Mouse (Mus musculus) intestine, postnatal 0 days (tissue): ENCODE results near the gene Dao. TPM values are rescaled to one million over a fixed set of nuclear protein-coding genes. Genes with fewer than 3 reads are reported as not detected.
A peak's percentile ranks its signal among the peaks of the same experiment; 100 is the strongest.

Experiments
- ATAC-seq: fragments of 200-750 bp; cut with Nextera tagmentation; 2 replicates; pipeline ENCODE4 v1.8.0; 2017; ENCODE audit warnings: mild to moderate bottlenecking, moderate TSS enrichment, moderate library complexity
- H3K27ac ChIP-seq: fragments of 300-500 bp; sonication (generic); 2 replicates; pipeline ENCODE4 v1.5.1; 2014; ENCODE audit warnings: mild to moderate bottlenecking, low read depth, low read length, moderate library complexity
- H3K27me3 ChIP-seq: fragments of 300-500 bp; sonication (generic); replicated peaks from 2 replicates; pipeline ENCODE4 v1.6.1; 2014; ENCODE audit warnings: low read length, mixed read lengths; ENCODE audit not compliant: control insufficient read depth, insufficient read depth
- H3K36me3 ChIP-seq: fragments of 300-500 bp; sonication (generic); 2 replicates; pipeline ENCODE4 v1.6.1; 2014; ENCODE audit warnings: mild to moderate bottlenecking, moderate library complexity; ENCODE audit not compliant: control insufficient read depth, insufficient read depth
- H3K4me1 ChIP-seq: fragments of 300-500 bp; sonication (generic); replicated peaks from 2 replicates; pipeline ENCODE4 v1.6.1; 2014; ENCODE audit warnings: antibody characterized with exemption, low read length, mixed read lengths; ENCODE audit not compliant: control insufficient read depth, insufficient read depth
- H3K4me2 ChIP-seq: fragments of 300-500 bp; sonication (generic); replicated peaks from 2 replicates; pipeline ENCODE4 v1.6.1; 2014; ENCODE audit warnings: low read depth, mild to moderate bottlenecking, moderate library complexity
- H3K4me3 ChIP-seq: fragments of 300-500 bp; sonication (generic); 2 replicates; pipeline ENCODE4 v1.5.1; 2014; ENCODE audit warnings: low read depth, low read length
- H3K9ac ChIP-seq: fragments of 300-500 bp; sonication (generic); 2 replicates; pipeline ENCODE4 v1.6.1; 2014; ENCODE audit warnings: mild to moderate bottlenecking, low read depth, low read length
- H3K9me3 ChIP-seq: fragments of 300-500 bp; sonication (generic); 2 replicates; pipeline ENCODE4 v1.6.1; 2016; ENCODE audit warnings: mixed run types; ENCODE audit not compliant: control insufficient read depth
- CTCF ChIP-seq: sonication (generic); IDR thresholded peaks from 2 replicates; pipeline ENCODE4 v1.5.1; 2016; ENCODE audit warnings: low read depth, mild to moderate bottlenecking, control low read depth, antibody characterized with exemption, moderate library complexity
- WGBS: fragments of 180-500 bp; shearing (Covaris S2); extraction: QIAGEN DNeasy Blood & Tissue Kit; methylation state at CpG from one replicate; pipeline ENCODE4 v1.1.7; 2014; 5-methylcytosine and 5-hydroxymethylcytosine counted together
- polyA plus RNA-seq: library from polyadenylated mRNA; unstranded; fragments of >200 nt; fragmentation: Nextera tagmentation; extraction: Ambion mirVana; gene quantifications from 2 replicates; pipeline ENCODE4 v1.2.1, GENCODE M21; 2015

Dao gene
- polyA plus RNA-seq, 1 experiment from 2014 or later: 18.2 TPM

GRCm38 (mm10) chr5:114040911-114041310 lies 37.4 kb downstream of the Dao start:
- H3K27ac ChIP-seq: peak overlapping the region; percentile 50; the same call in 1 of the 2 replicates
- 48% methylated on average over 1 of the region's 1 CpGs for WGBS
- H3K9me3 ChIP-seq: no peaks in the 10 kb centered on the region
- peak overlapping the region; percentile 21; the same call in 1 of the 2 replicates for H3K4me2 ChIP-seq
- H3K36me3 ChIP-seq: no peaks in the 10 kb centered on the region
- ATAC-seq: peak; percentile 3; the same call in 1 of the 2 replicates
- H3K27me3 ChIP-seq: no peaks in the 10 kb centered on the region
- no peak for TF ChIP-seq CTCF
- no peak overlapping the region for H3K9ac ChIP-seq
- no peaks in the 10 kb centered on the region for H3K4me1 ChIP-seq
- no peak overlapping the region for H3K4me3 ChIP-seq

GRCm38 (mm10) chr5:114041327-114041930 lies 37.9 kb downstream of the Dao start:
- no peak overlapping the region for H3K4me3 ChIP-seq
- peak overlapping the region; percentile 21 for H3K4me2 ChIP-seq
- H3K4me1 ChIP-seq: no peaks in the 10 kb centered on the region
- no peaks in the 10 kb centered on the region for H3K9me3 ChIP-seq
- 7% methylated on average over 15 of the region's 15 CpGs for WGBS
- no peak overlapping the region for H3K9ac ChIP-seq
- H3K36me3 ChIP-seq: no peaks in the 10 kb centered on the region
- H3K27ac ChIP-seq: peak overlapping the region; percentile 50; the same call in 1 of the 2 replicates
- TF ChIP-seq CTCF: peak; percentile 55
- ATAC-seq: peak; percentile 97
- no peaks in the 10 kb centered on the region for H3K27me3 ChIP-seq

GRCm38 (mm10) chr5:114043800-114044199 lies 40.3 kb downstream of the Dao start:
- no peaks in the 10 kb centered on the region for H3K9me3 ChIP-seq
- no peak overlapping the region for H3K27ac ChIP-seq
- H3K4me1 ChIP-seq: no peaks in the 10 kb centered on the region
- no peaks in the 10 kb centered on the region for H3K27me3 ChIP-seq
- no peak for ATAC-seq
- WGBS: 51% methylated on average over 4 of the region's 4 CpGs
- H3K4me3 ChIP-seq: no peak overlapping the region
- H3K36me3 ChIP-seq: no peaks in the 10 kb centered on the region
- TF ChIP-seq CTCF: no peak
- no peak overlapping the region for H3K4me2 ChIP-seq
- no peak overlapping the region for H3K9ac ChIP-seq

- WGBS: 54% methylated on average over 1 of the region's 1 CpGs
- H3K4me1 ChIP-seq: no peaks in the 10 kb centered on the region
- no peak for ATAC-seq
- H3K4me3 ChIP-seq: no peak overlapping the region
- H3K4me2 ChIP-seq: no peak overlapping the region
- no peaks in the 10 kb centered on the region for H3K27me3 ChIP-seq
- peak; percentile 81 for TF ChIP-seq CTCF
- H3K9ac ChIP-seq: no peak overlapping the region
- H3K9me3 ChIP-seq: no peaks in the 10 kb centered on the region
- no peak overlapping the region for H3K27ac ChIP-seq
- no peaks in the 10 kb centered on the region for H3K36me3 ChIP-seq
These were observed 41.6 kb downstream of the Dao start for GRCm38 (mm10) chr5:114045134-114045533.

GRCm38 (mm10) chr5:114046151-114046550 lies 42.6 kb downstream of the Dao start:
- no peaks in the 10 kb centered on the region for H3K36me3 ChIP-seq
- TF ChIP-seq CTCF: no peak
- WGBS: 72% methylated on average over 3 of the region's 3 CpGs
- no peak overlapping the region for H3K27ac ChIP-seq
- no peak overlapping the region for H3K9ac ChIP-seq
- ATAC-seq: no peak
- H3K4me1 ChIP-seq: no peaks in the 10 kb centered on the region
- H3K4me2 ChIP-seq: no peak overlapping the region
- H3K27me3 ChIP-seq: no peaks in the 10 kb centered on the region
- no peaks in the 10 kb centered on the region for H3K9me3 ChIP-seq
- H3K4me3 ChIP-seq: no peak overlapping the region

- 59% methylated on average over 3 of the region's 3 CpGs for WGBS
These were observed 43.1 kb downstream of the Dao start for GRCm38 (mm10) chr5:114046604-114047003.

More at GRCm38 (mm10) chr5:114046604-114047003, 43.1 kb downstream of the Dao start:
- Histone ChIP-seq H3K9ac (no peak overlapping the region), H3K9me3 (no peaks in the 10 kb centered on the region), H3K4me1 (no peaks in the 10 kb centered on the region), H3K4me3 (no peak overlapping the region), H3K36me3 (no peaks in the 10 kb centered on the region), H3K4me2 (no peak overlapping the region), H3K27me3 (no peaks in the 10 kb centered on the region), H3K27ac (no peak overlapping the region)
- peak; percentile 65 for TF ChIP-seq CTCF
- ATAC-seq: no peak
